8 mouse cellular contexts compared by ENCODE assay signal in the genomic region with DNA sequence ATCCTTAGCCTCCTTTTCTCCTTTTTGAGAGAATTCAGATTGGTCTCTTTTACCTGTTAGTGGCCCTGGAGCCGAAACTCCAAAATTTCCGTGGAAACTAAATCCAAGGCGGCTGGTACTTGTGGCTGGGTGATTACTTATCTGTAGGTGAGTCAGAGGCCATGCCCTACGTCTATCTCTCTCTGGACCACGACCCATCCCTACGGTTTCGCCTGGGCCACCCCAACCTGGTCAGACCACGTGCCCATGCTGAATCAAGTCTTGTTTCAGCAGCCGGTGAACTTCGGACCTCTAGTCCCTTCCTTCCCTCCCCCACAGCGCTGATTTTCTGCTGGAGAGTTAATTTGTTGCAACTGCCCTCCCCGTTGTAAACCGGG. TPM values are rescaled to one million over a fixed set of nuclear protein-coding genes. Genes with fewer than 3 reads are reported as not detected.
DNase-seq lines count a peak whose midpoint lies in the region; ATAC-seq and TF ChIP-seq lines count a peak whose summit lies in the region.

No protein-coding gene starts in this region.

- WGBS in forebrain, embryonic 13.5 days: 3% methylated on average over 13 of the region's 13 CpGs
- WGBS in intestine, postnatal 0 days: 0% methylated on average over 13 of the region's 13 CpGs
- WGBS in liver, embryonic 16.5 days (ENCODE audit: insufficient replicate concordance): 5% methylated on average over 13 of the region's 13 CpGs
- WGBS in neural tube, embryonic 15.5 days: 1% methylated on average over 13 of the region's 13 CpGs

- H3K36me3 ChIP-seq in forebrain, embryonic 13.5 days (ENCODE audit: poor library complexity, severe bottlenecking): no peaks in the 10 kb centered on the region
- H3K36me3 ChIP-seq in intestine, postnatal 0 days (ENCODE audit: control insufficient read depth, insufficient read depth): no peaks in the 10 kb centered on the region
- no peaks in the 10 kb centered on the region for H3K36me3 ChIP-seq in liver, embryonic 16.5 days (ENCODE audit: control insufficient read depth, insufficient read depth)
- H3K36me3 ChIP-seq in neural tube, embryonic 15.5 days: no peaks in the 10 kb centered on the region

- no peak overlapping the region for H3K27ac ChIP-seq in forebrain, embryonic 13.5 days
- H3K27ac ChIP-seq in intestine, postnatal 0 days (ENCODE audit: low read depth, low read length): peak overlapping the region; percentile 97
- H3K27ac ChIP-seq in liver, embryonic 16.5 days (ENCODE audit: low read length): peak overlapping the region; percentile 69
- peak overlapping the region; percentile 65; the same call in 1 of the 2 replicates for H3K27ac ChIP-seq in neural tube, embryonic 15.5 days (replicated peaks)

- peak; percentile 31 for DNase-seq in urinary bladder, postnatal 25 days (ENCODE audit: low spot score)
- no peak for DNase-seq in urinary bladder, adult 2 months (ENCODE audit: low spot score)
- no peak for DNase-seq in spleen, postnatal 36 days (ENCODE audit: low spot score in 2 of 2)
- no peak for DNase-seq in right cerebral cortex, adult 18-20 months

- no peaks in the 10 kb centered on the region for H3K27me3 ChIP-seq in forebrain, embryonic 13.5 days
- H3K27me3 ChIP-seq in intestine, postnatal 0 days (replicated peaks; ENCODE audit: control insufficient read depth, insufficient read depth, low read length): no peaks in the 10 kb centered on the region
- peaks cover 3% of the 10 kb centered on the region for H3K27me3 ChIP-seq in liver, embryonic 16.5 days (ENCODE audit: control insufficient read depth, insufficient read depth, low read depth, low read length)
- H3K27me3 ChIP-seq in neural tube, embryonic 15.5 days (replicated peaks): no peaks in the 10 kb centered on the region

- H3K4me3 ChIP-seq in forebrain, embryonic 13.5 days: peak overlapping the region; percentile 73
- peak overlapping the region; percentile 93 for H3K4me3 ChIP-seq in intestine, postnatal 0 days (ENCODE audit: low read depth, low read length)
- peak overlapping the region; percentile 73 for H3K4me3 ChIP-seq in liver, embryonic 16.5 days (ENCODE audit: low read depth, low read length)
- peak overlapping the region; percentile 74 for H3K4me3 ChIP-seq in neural tube, embryonic 15.5 days (replicated peaks)

- no peak for ATAC-seq in forebrain, embryonic 13.5 days
- peak; percentile 80 for ATAC-seq in intestine, postnatal 0 days
- peak; percentile 62 for ATAC-seq in liver, embryonic 16.5 days (ENCODE audit: low read depth)
- ATAC-seq in neural tube, embryonic 15.5 days (ENCODE audit: low FRiP score): peak; percentile 50; the same call in 1 of the 2 replicates

- peak overlapping the region; percentile 84 for H3K9ac ChIP-seq in forebrain, embryonic 13.5 days
- H3K9ac ChIP-seq in intestine, postnatal 0 days (ENCODE audit: low read depth, low read length): peak overlapping the region; percentile 91
- peak overlapping the region; percentile 65 for H3K9ac ChIP-seq in liver, embryonic 16.5 days (ENCODE audit: low read depth, low read length)
- H3K9ac ChIP-seq in neural tube, embryonic 15.5 days (replicated peaks): peak overlapping the region; percentile 84

- peaks cover 5% of the 10 kb centered on the region for H3K4me1 ChIP-seq in forebrain, embryonic 13.5 days
- H3K4me1 ChIP-seq in intestine, postnatal 0 days (replicated peaks; ENCODE audit: control insufficient read depth, insufficient read depth, low read length): no peaks in the 10 kb centered on the region
- peaks cover 9% of the 10 kb centered on the region for H3K4me1 ChIP-seq in liver, embryonic 16.5 days (ENCODE audit: control insufficient read depth, low read depth, low read length)
- peaks cover 29% of the 10 kb centered on the region for H3K4me1 ChIP-seq in neural tube, embryonic 15.5 days

- peak overlapping the region; percentile 90 for H3K4me2 ChIP-seq in forebrain, embryonic 13.5 days
- peak overlapping the region; percentile 88 for H3K4me2 ChIP-seq in intestine, postnatal 0 days (replicated peaks; ENCODE audit: low read depth)
- peak overlapping the region; percentile 82 for H3K4me2 ChIP-seq in liver, embryonic 16.5 days (ENCODE audit: low read depth, low read length)
- H3K4me2 ChIP-seq in neural tube, embryonic 15.5 days: peak overlapping the region; percentile 78

- no peaks in the 10 kb centered on the region for H3K9me3 ChIP-seq in forebrain, embryonic 13.5 days (replicated peaks)
- H3K9me3 ChIP-seq in intestine, postnatal 0 days (ENCODE audit: control insufficient read depth): no peaks in the 10 kb centered on the region
- no peaks in the 10 kb centered on the region for H3K9me3 ChIP-seq in liver, embryonic 16.5 days (replicated peaks; ENCODE audit: control insufficient read depth, low read length)
- no peaks in the 10 kb centered on the region for H3K9me3 ChIP-seq in neural tube, embryonic 15.5 days (replicated peaks)

- no peak for TF ChIP-seq CTCF in intestine, postnatal 0 days (IDR thresholded peaks at IDR 0.05; ENCODE audit: low read depth)

RNA-seq across cellular contexts. Expression of a gene that starts 0.7 kb away (rescaled TPM):
- 103 and 113 TPM in 2 replicates for polyA plus RNA-seq in urinary bladder, adult 2 months (2012; rRNA removed)
- 4.7 and 5.6 TPM in 2 replicates for polyA plus RNA-seq in forebrain, embryonic 13.5 days (2015; fragmentation: Nextera tagmentation; extraction: Ambion mirVana)
- polyA plus RNA-seq in intestine, postnatal 0 days (2015; fragmentation: Nextera tagmentation; extraction: Ambion mirVana): 37.4 and 37.7 TPM in 2 replicates
- 6.6 and 8.4 TPM in 2 replicates for polyA plus RNA-seq in liver, embryonic 16.5 days (2015; fragmentation: Nextera tagmentation; extraction: Ambion mirVana)
- 16.0 and 16.7 TPM in 2 replicates for polyA plus RNA-seq in neural tube, embryonic 15.5 days (2015; fragmentation: Nextera tagmentation; extraction: Ambion mirVana)

RNA-seq across cellular contexts. Expression of a gene that starts 30.7 kb away (rescaled TPM):
- not detected in 2 replicates for polyA plus RNA-seq in urinary bladder, adult 2 months (2012; rRNA removed)
- not detected in 2 replicates for polyA plus RNA-seq in forebrain, embryonic 13.5 days (2015; fragmentation: Nextera tagmentation; extraction: Ambion mirVana)
- 0.12 TPM in 1 of 2 replicates, not detected in the other for polyA plus RNA-seq in intestine, postnatal 0 days (2015; fragmentation: Nextera tagmentation; extraction: Ambion mirVana)
- polyA plus RNA-seq in liver, embryonic 16.5 days (2015; fragmentation: Nextera tagmentation; extraction: Ambion mirVana): not detected in 2 replicates
- not detected in 2 replicates for polyA plus RNA-seq in neural tube, embryonic 15.5 days (2015; fragmentation: Nextera tagmentation; extraction: Ambion mirVana)
